Mouse (Mus musculus) limb, embryonic 10.5 days (tissue): ENCODE data around the gene Hist3h2ba. TPM values are rescaled to one million over a fixed set of nuclear protein-coding genes. Genes with fewer than 3 reads are reported as not detected.
"Not testable (repeated sequence)": the region's sequence is repeated elsewhere in the genome, so short reads cannot be mapped to it uniquely, and the experiment has no call there.

ENCODE experiments used
- DNase-seq: peaks from one replicate; pipeline ENCODE4 v3.0.0-alpha.2; 2017; ENCODE audit warnings: low spot score
- H3K27ac ChIP-seq: fragments of 300-500 bp; sonication (generic); 2 replicates; pipeline ENCODE4 v1.5.1; 2016; ENCODE audit warnings: mild to moderate bottlenecking
- H3K27me3 ChIP-seq: fragments of 300-500 bp; sonication (generic); 2 replicates; pipeline ENCODE4 v1.6.1; 2016; ENCODE audit warnings: low read depth, mild to moderate bottlenecking; ENCODE audit not compliant: poor library complexity, severe bottlenecking
- H3K36me3 ChIP-seq: fragments of 300-500 bp; sonication (generic); 2 replicates; pipeline ENCODE4 v1.6.1; 2016; ENCODE audit warnings: mild to moderate bottlenecking, moderate library complexity
- H3K4me1 ChIP-seq: fragments of 300-500 bp; sonication (generic); 2 replicates; pipeline ENCODE4 v1.6.1; 2016
- H3K4me3 ChIP-seq: fragments of 300-500 bp; sonication (generic); 2 replicates; pipeline ENCODE4 v1.5.1; 2016; ENCODE audit warnings: mild to moderate bottlenecking, moderate library complexity
- H3K9me3 ChIP-seq: fragments of 300-500 bp; sonication (generic); replicated peaks from 2 replicates; pipeline ENCODE4 v1.6.1; 2016; ENCODE audit warnings: mild to moderate bottlenecking
- WGBS: fragments of 180-500 bp; shearing (Covaris S2); methylation state at CpG from one replicate; pipeline ENCODE4 v1.1.7; 2016; 5-methylcytosine and 5-hydroxymethylcytosine counted together
- polyA plus RNA-seq: library from polyadenylated mRNA; unstranded; fragments of >200 nt; fragmentation: Nextera tagmentation; extraction: Ambion mirVana; gene quantifications from 2 replicates; pipeline ENCODE4 v1.2.1, GENCODE M21; 2016

Gene Hist3h2ba
- polyA plus RNA-seq, 1 experiment from 2014 or later, result 4.5 TPM

- H3K27me3 ChIP-seq, result peaks cover 92% of the 10 kb centered on the region
- 22% methylated on average over 23 of the region's 23 CpGs for WGBS
- peak overlapping the region; percentile 79 for H3K27ac ChIP-seq
Measured at GRCm38 (mm10) chr11:58947798-58948528, 757 bp upstream of the Hist3h2ba start.

GRCm38 (mm10) chr11:58949480-58950431 is 1.0 kb downstream of the Hist3h2ba start:
- 12% methylated on average over 20 of the region's 20 CpGs for WGBS
- no peak for DNase-seq

More at GRCm38 (mm10) chr11:58947798-58948528, 757 bp upstream of the Hist3h2ba start:
- DNase-seq, result no peak
- Histone ChIP-seq H3K4me1 (peaks cover 13% of the 10 kb centered on the region), H3K4me3 (peak overlapping the region; percentile 46), H3K36me3 (no peaks in the 10 kb centered on the region), H3K9me3 (no peaks in the 10 kb centered on the region)

GRCm38 (mm10) chr11:58951210-58951609 is 2.5 kb downstream of the Hist3h2ba start:
- DNase-seq, result no peak
- WGBS, result 88% methylated on average over 5 of the region's 5 CpGs
- H3K4me1 ChIP-seq, result peaks cover 32% of the 10 kb centered on the region
- no peaks in the 10 kb centered on the region for H3K9me3 ChIP-seq
- no peak overlapping the region for H3K27ac ChIP-seq
- peaks cover 76% of the 10 kb centered on the region for H3K27me3 ChIP-seq
- H3K36me3 ChIP-seq, result no peaks in the 10 kb centered on the region
- H3K4me3 ChIP-seq, result no peak overlapping the region

More at GRCm38 (mm10) chr11:58949480-58950431, 1.0 kb downstream of the Hist3h2ba start:
- Histone ChIP-seq H3K36me3 (no peaks in the 10 kb centered on the region), H3K27ac (peak overlapping the region; percentile 50; the same call in 1 of the 2 replicates), H3K4me1 (peaks cover 24% of the 10 kb centered on the region), H3K27me3 (peaks cover 90% of the 10 kb centered on the region), H3K9me3 (no peaks in the 10 kb centered on the region), H3K4me3 (peak overlapping the region; percentile 46)

GRCm38 (mm10) chr11:58953351-58954169 is 4.8 kb downstream of the Hist3h2ba start:
- H3K9me3 ChIP-seq, result no peaks in the 10 kb centered on the region
- WGBS, result 2% methylated on average over 33 of the region's 33 CpGs
- H3K27me3 ChIP-seq, result peaks cover 72% of the 10 kb centered on the region
- H3K4me1 ChIP-seq, result peaks cover 38% of the 10 kb centered on the region
- peak overlapping the region; percentile 72 for H3K4me3 ChIP-seq
- H3K36me3 ChIP-seq, result peaks cover 10% of the 10 kb centered on the region
- H3K27ac ChIP-seq, result peak overlapping the region; percentile 92
- peak; percentile 68 for DNase-seq

GRCm38 (mm10) chr11:58954170-58954419 is 5.4 kb downstream of the Hist3h2ba start:
- peaks cover 36% of the 10 kb centered on the region for H3K4me1 ChIP-seq
- WGBS, result under 1% methylated on average over 17 of the region's 17 CpGs

GRCm38 (mm10) chr11:58954420-58955142 is 5.9 kb downstream of the Hist3h2ba start, which contains the start of the genes Hist3h2a and Trim17:
TSS of gene Hist3h2a (plus strand) at chr11:58954685.
TSS of gene Trim17 (plus strand) at chr11:58954685.
- peaks cover 68% of the 10 kb centered on the region for H3K27me3 ChIP-seq
- H3K4me1 ChIP-seq, result peaks cover 34% of the 10 kb centered on the region
- H3K9me3 ChIP-seq, result no peaks in the 10 kb centered on the region
- H3K4me3 ChIP-seq, result peak within 1 kb of the TSS; percentile 72
- under 1% methylated on average over 49 of the region's 49 CpGs for WGBS
- peak; percentile 82 for DNase-seq
- peaks cover 10% of the 10 kb centered on the region for H3K36me3 ChIP-seq
- H3K27ac ChIP-seq, result peak within 1 kb of the TSS; percentile 92

More at GRCm38 (mm10) chr11:58954170-58954419, 5.4 kb downstream of the Hist3h2ba start:
- DNase-seq, result peak; percentile 62
- peak overlapping the region; percentile 92 for H3K27ac ChIP-seq
- H3K36me3 ChIP-seq, result peaks cover 10% of the 10 kb centered on the region
- H3K9me3 ChIP-seq, result not testable (repeated sequence)
- H3K4me3 ChIP-seq, result peak overlapping the region; percentile 72
- peaks cover 72% of the 10 kb centered on the region for H3K27me3 ChIP-seq

- Histone ChIP-seq H3K27ac (peak overlapping the region; percentile 92), H3K4me1 (peaks cover 38% of the 10 kb centered on the region), H3K9me3 (no peaks in the 10 kb centered on the region), H3K36me3 (peaks cover 10% of the 10 kb centered on the region), H3K4me3 (peak overlapping the region; percentile 72), H3K27me3 (peaks cover 61% of the 10 kb centered on the region)
- no peak for DNase-seq
- 1% methylated on average over 20 of the region's 20 CpGs for WGBS
Measured at GRCm38 (mm10) chr11:58955143-58955867, 6.6 kb downstream of the Hist3h2ba start.

- 57% methylated on average over 8 of the region's 8 CpGs for WGBS
- peak overlapping the region; percentile 72 for H3K4me3 ChIP-seq
- H3K36me3 ChIP-seq, result peaks cover 10% of the 10 kb centered on the region
- DNase-seq, result no peak
- no peaks in the 10 kb centered on the region for H3K9me3 ChIP-seq
- peaks cover 38% of the 10 kb centered on the region for H3K4me1 ChIP-seq
- H3K27me3 ChIP-seq, result peaks cover 58% of the 10 kb centered on the region
- peak overlapping the region; percentile 92 for H3K27ac ChIP-seq
Measured at GRCm38 (mm10) chr11:58955868-58956257, 7.1 kb downstream of the Hist3h2ba start.

- Histone ChIP-seq H3K27ac (no peak overlapping the region), H3K27me3 (peaks cover 58% of the 10 kb centered on the region), H3K4me1 (peaks cover 38% of the 10 kb centered on the region), H3K9me3 (no peaks in the 10 kb centered on the region), H3K36me3 (peaks cover 10% of the 10 kb centered on the region), H3K4me3 (no peak overlapping the region)
- WGBS, result 91% methylated on average over 5 of the region's 5 CpGs
- DNase-seq, result no peak
Measured at GRCm38 (mm10) chr11:58957226-58957914, 8.7 kb downstream of the Hist3h2ba start.

GRCm38 (mm10) chr11:58958536-58958935 is 9.8 kb downstream of the Hist3h2ba start:
- H3K27ac ChIP-seq, result no peak overlapping the region
- H3K4me1 ChIP-seq, result peaks cover 32% of the 10 kb centered on the region
- H3K9me3 ChIP-seq, result no peaks in the 10 kb centered on the region
- DNase-seq, result no peak
- H3K27me3 ChIP-seq, result peaks cover 59% of the 10 kb centered on the region
- 85% methylated on average over 6 of the region's 6 CpGs for WGBS
- H3K4me3 ChIP-seq, result no peak overlapping the region
- peaks cover 10% of the 10 kb centered on the region for H3K36me3 ChIP-seq
